Mouse (Mus musculus) layer of hippocampus, adult 9-11 months (tissue): ENCODE results near the gene Capza1.

Source experiments
- DNase-seq: peaks from one replicate; pipeline ENCODE4 v3.0.0; 2022

The Capza1 gene

GRCm38 (mm10) chr3:104788075-104788474, 76.2 kb downstream of the Capza1 start, which contains the start of gene Rhoc:
TSS of gene Rhoc (plus strand) at chr3:104788375.
- no peak for DNase-seq

GRCm38 (mm10) chr3:104785284-104785683, 79.0 kb downstream of the Capza1 start:
- DNase-seq: no peak

- no peak for DNase-seq
Measured at GRCm38 (mm10) chr3:104783971-104784500, 80.3 kb downstream of the Capza1 start.

- no peak for DNase-seq
Measured at GRCm38 (mm10) chr3:104782061-104782681, 82.1 kb downstream of the Capza1 start.

DNA sequence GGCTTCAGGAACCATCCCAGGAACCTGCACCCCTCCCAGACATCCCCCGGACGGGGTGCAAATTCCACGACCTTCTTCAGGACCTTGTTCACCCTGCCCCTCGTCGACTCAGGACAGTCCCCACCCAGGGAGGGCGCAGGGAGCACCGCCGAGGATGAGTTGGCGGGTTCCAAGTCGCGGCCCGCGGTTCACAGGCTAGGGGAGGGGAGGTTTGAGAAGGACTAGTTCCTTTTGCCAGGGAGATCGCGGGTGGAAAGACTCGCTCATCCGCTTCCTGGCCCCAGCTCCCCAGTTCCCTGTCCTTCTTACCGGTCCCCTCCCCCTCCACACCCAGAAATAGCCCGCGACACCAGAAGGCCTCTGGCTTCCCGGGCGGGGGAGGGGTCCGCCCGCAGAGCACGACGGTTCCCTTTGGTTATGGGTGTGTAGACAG, 82.8 kb downstream of the Capza1 start, which contains the start of gene Fam19a3:
TSS of gene Fam19a3 (minus strand) at position 370 of the 433 bp plus-strand sequence.
- DNase-seq: no peak

- no peak for DNase-seq
Measured at GRCm38 (mm10) chr3:104780561-104781420, 83.5 kb downstream of the Capza1 start, which contains the start of gene Ppm1j. TSS of gene Ppm1j (plus strand) at chr3:104781056.

- no peak for DNase-seq
Measured at GRCm38 (mm10) chr3:104779949-104780348, 84.4 kb downstream of the Capza1 start.

DNA sequence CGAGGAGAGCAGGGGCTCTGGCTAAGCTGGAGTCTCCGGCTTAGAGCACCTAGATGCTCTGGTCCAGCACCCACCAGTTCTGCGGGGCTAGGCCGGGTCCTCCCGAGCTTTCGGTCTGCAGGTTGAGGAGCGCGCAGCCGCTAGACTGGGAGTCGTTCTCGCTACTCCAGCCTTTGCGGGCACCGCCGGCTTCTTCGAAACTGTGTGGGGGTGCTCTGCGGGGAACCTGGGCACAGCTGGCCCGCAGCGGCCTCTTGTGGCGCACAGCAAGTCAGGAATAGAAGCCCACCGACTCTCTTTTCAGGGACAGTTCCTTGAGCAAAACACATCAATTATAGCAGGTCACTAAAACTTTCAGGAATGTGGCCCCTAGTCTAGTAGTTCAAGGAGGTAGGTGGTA, 87.0 kb downstream of the Capza1 start:
- no peak for DNase-seq

DNA sequence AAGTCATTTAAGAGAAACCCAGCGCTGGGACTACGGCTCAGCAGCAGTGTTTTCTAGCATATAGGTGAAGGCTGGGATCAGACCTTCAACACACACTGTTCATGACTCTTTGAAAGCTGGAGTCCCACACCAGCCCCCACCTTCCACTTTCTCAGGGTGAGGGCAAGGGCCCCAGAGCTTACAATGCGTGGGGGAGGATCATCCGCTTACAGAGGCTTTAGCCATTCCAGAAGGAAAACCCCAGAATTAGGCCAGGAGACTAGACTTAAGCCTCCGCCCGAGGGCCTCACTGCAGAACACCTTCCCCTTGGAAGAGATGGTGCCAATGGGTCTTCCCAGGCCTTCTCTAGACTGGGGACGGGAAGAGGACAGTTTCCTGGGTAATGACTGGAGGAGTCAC, 91.0 kb downstream of the Capza1 start:
- DNase-seq: no peak
